Mouse (Mus musculus): ENCODE results near the gene Stum. TPM values are rescaled to one million over a fixed set of nuclear protein-coding genes. Genes with fewer than 3 reads are reported as not detected.

Stum gene
- total and polyA plus RNA-seq, 3 experiments = 0.42 to 0.61 (median 0.51) TPM

GRCm38 (mm10) chr1:180520190-180520589 lies 36.9 kb upstream of the Stum start:
- peak overlapping the region; percentile 25; the same call in 1 of the 2 replicates for H3K27ac ChIP-seq (ENCODE audit: insufficient read depth, low read depth)
- no peaks in the 10 kb centered on the region for H3K9me3 ChIP-seq (replicated peaks; ENCODE audit: low read length)
- no peak for DNase-seq (ENCODE audit: extremely low read depth)
- dilution Hi-C loops (cut with MboI; ENCODE audit: extremely low pct_ligation_motif_present, extremely low pct_unique_long_range_greater_than_20kb, low sequenced_read_pairs) (no loop called here), in situ Hi-C loops (cut with MboI; ENCODE audit: low pct_ligation_motif_present, low pct_unique_long_range_greater_than_20kb, low sequenced_read_pairs) (no loop called here)
- no peak overlapping the region for H3K4me2 ChIP-seq (ENCODE audit: insufficient read depth, low read depth, poor library complexity, severe bottlenecking)
- peaks cover 0 to 15% of the 10 kb centered on the region in 2 experiments for H3K36me3 ChIP-seq (replicated peaks in 1 of 2; ENCODE audit: control insufficient read depth in 1 of 2, insufficient read depth in 1 of 2, low read length in 1 of 2)
- H3K4me1 ChIP-seq (ENCODE audit: control insufficient read depth in 1 of 2, insufficient read depth in 2 of 2) = peaks cover 29 to 56% of the 10 kb centered on the region in 2 experiments
- H3K9ac ChIP-seq (ENCODE audit: insufficient read depth, low read depth) = no peak overlapping the region
- H3K27me3 ChIP-seq (replicated peaks) = no peaks in the 10 kb centered on the region
- no peaks in the 10 kb centered on the region for H3K79me2 ChIP-seq (replicated peaks; ENCODE audit: control insufficient read depth, extremely low read depth, insufficient read depth, poor library complexity, severe bottlenecking)
- H3K4me3 ChIP-seq (replicated peaks in 1 of 3; ENCODE audit: low read depth in 2 of 3, low read length in 2 of 3, poor library complexity in 1 of 3) = peak overlapping the region in 2 of 3 experiments; percentile 26 to 60
- TF ChIP-seq RCOR1 (conservative IDR thresholded peaks at IDR 0.05; ENCODE audit: low read depth, low read length) = no peak
- TF ChIP-seq SIN3A (IDR thresholded peaks at IDR 0.05; ENCODE audit: low read length) = no peak
- no peak for TF ChIP-seq USF2 (conservative IDR thresholded peaks at IDR 0.05; ENCODE audit: low read depth, low read length)
- TF ChIP-seq ELF1 (IDR thresholded peaks at IDR 0.05; ENCODE audit: low read depth, low read length) = no peak
- TF ChIP-seq ZMIZ1 (IDR thresholded peaks at IDR 0.05; ENCODE audit: low read depth, low read length) = no peak
- no peak for TF ChIP-seq ZC3H11A (IDR thresholded peaks at IDR 0.05; ENCODE audit: low read depth, low read length)
- no peak for TF ChIP-seq BHLHE40 (IDR thresholded peaks at IDR 0.05; ENCODE audit: low read depth, low read length)
- TF ChIP-seq CHD2 (IDR thresholded peaks at IDR 0.05; ENCODE audit: low read length) = no peak
- TF ChIP-seq MXI1 (IDR thresholded peaks at IDR 0.05; ENCODE audit: low read depth, low read length) = no peak
- no peak for TF ChIP-seq MAZ (IDR thresholded peaks at IDR 0.05; ENCODE audit: low read depth, low read length)
- no peak for TF ChIP-seq UBTF (IDR thresholded peaks at IDR 0.05; ENCODE audit: low read depth, low read length)
- TF ChIP-seq TCF12 (IDR thresholded peaks at IDR 0.05; ENCODE audit: low read depth, low read length) = no peak
- no peak for TF ChIP-seq EP300 (IDR thresholded peaks at IDR 0.05; ENCODE audit: low read length)

GRCm38 (mm10) chr1:180519520-180519919 lies 36.2 kb upstream of the Stum start:
- in situ Hi-C loops (cut with MboI; ENCODE audit: low pct_ligation_motif_present, low pct_unique_long_range_greater_than_20kb, low sequenced_read_pairs) (no loop called here), dilution Hi-C loops (cut with MboI; ENCODE audit: extremely low pct_ligation_motif_present, extremely low pct_unique_long_range_greater_than_20kb, low sequenced_read_pairs) (no loop called here)
- H3K4me2 ChIP-seq (ENCODE audit: insufficient read depth, low read depth, poor library complexity, severe bottlenecking) = peak overlapping the region; percentile 79
- peak overlapping the region; percentile 35 to 60 (median 47) for H3K4me3 ChIP-seq (replicated peaks in 1 of 3; ENCODE audit: low read depth in 2 of 3, low read length in 2 of 3, poor library complexity in 1 of 3)
- TF ChIP-seq POLR2A (IDR thresholded peaks at IDR 0.05; ENCODE audit: low read depth, low read length) (peak; percentile 52), SIN3A (IDR thresholded peaks at IDR 0.05; ENCODE audit: low read length) (no peak), POLR2AphosphoS2 (IDR thresholded peaks at IDR 0.05; ENCODE audit: low read depth, low read length) (no peak), TBP (conservative IDR thresholded peaks at IDR 0.05; ENCODE audit: low read depth, low read length) (peak; percentile 78), JUND (conservative IDR thresholded peaks at IDR 0.05; ENCODE audit: low read depth, low read length) (no peak), RCOR1 (conservative IDR thresholded peaks at IDR 0.05; ENCODE audit: low read depth, low read length) (no peak), JUN (IDR thresholded peaks at IDR 0.05; ENCODE audit: insufficient read depth, low read depth, low read length) (no peak), TCF12 (IDR thresholded peaks at IDR 0.05; ENCODE audit: low read depth, low read length) (0 out of 2 replicates have a peak, but pooled peaks have one; percentile 29), KAT2A (IDR thresholded peaks at IDR 0.05; ENCODE audit: insufficient replicate concordance, low read length) (no peak), NELFE (IDR thresholded peaks at IDR 0.05; ENCODE audit: low read depth, low read length) (no peak; the same call in 1 of the 2 replicates)
- H3K79me2 ChIP-seq (replicated peaks; ENCODE audit: control insufficient read depth, extremely low read depth, insufficient read depth, poor library complexity, severe bottlenecking) = no peaks in the 10 kb centered on the region
- H3K27ac ChIP-seq (ENCODE audit: insufficient read depth, low read depth) = peak overlapping the region; percentile 65
- peaks cover 0 to 15% of the 10 kb centered on the region in 2 experiments for H3K36me3 ChIP-seq (replicated peaks in 1 of 2; ENCODE audit: control insufficient read depth in 1 of 2, insufficient read depth in 1 of 2, low read length in 1 of 2)
- H3K9me3 ChIP-seq (replicated peaks; ENCODE audit: low read length) = no peaks in the 10 kb centered on the region
- no peaks in the 10 kb centered on the region for H3K27me3 ChIP-seq (replicated peaks)
- peaks cover 33 to 57% of the 10 kb centered on the region in 2 experiments for H3K4me1 ChIP-seq (ENCODE audit: control insufficient read depth in 1 of 2, insufficient read depth in 2 of 2)
- peak overlapping the region; percentile 54 for H3K9ac ChIP-seq (ENCODE audit: insufficient read depth, low read depth)
- peak; percentile 72 for DNase-seq (ENCODE audit: extremely low read depth)

Data from CH12.LX (cell line).